Mouse (Mus musculus) fibroblast of lung, adult 2 months (primary cell): ENCODE results near the gene Faf2.
"Not testable (repeated sequence)": the region's sequence is repeated elsewhere in the genome, so short reads cannot be mapped to it uniquely, and the experiment has no call there.

Experiments
- DNase-seq: peaks from one replicate; pipeline ENCODE4 v3.0.0-alpha.2; 2011; ENCODE audit warnings: low read depth

Faf2 gene

DNA sequence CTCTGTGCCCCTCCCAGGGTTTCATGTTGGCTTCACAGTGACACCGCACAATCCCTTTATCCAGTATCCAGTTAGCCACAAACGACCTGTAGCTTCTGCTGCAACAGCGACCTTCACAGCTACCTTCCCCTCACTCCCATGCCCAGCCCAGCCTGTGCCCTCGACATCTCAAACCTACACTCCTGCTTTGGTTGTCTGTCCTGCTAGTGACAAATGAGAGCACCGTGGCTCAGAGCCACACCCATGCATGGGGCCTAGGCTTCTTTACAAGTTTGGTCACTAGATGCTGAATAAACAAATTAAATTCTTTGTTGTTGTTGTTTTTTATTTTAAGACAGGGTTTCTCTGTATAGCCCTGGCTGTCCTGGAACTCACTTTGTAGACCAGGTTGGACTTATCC, 14.4 kb upstream of the Faf2 start:
- DNase-seq = no peak

DNA sequence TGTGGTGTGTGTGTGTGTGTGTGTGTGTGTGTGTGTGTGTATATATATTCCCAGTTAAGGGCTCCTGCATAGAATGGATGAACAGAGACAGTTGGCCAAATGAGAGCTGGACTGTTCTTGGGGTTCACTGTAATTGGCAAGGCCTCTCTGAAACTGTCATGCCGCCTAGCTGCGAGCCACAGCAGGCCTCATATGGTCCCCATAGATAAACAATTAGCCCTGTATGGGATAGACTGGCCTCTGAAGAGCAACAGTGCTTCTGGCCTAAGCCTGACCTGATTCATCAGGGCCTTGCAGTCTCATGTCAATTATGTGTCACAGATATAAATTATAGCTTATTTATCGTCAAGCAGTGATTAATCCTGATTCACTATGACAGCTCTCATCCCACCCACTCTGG, 13.6 kb upstream of the Faf2 start:
- DNase-seq = no peak

DNA sequence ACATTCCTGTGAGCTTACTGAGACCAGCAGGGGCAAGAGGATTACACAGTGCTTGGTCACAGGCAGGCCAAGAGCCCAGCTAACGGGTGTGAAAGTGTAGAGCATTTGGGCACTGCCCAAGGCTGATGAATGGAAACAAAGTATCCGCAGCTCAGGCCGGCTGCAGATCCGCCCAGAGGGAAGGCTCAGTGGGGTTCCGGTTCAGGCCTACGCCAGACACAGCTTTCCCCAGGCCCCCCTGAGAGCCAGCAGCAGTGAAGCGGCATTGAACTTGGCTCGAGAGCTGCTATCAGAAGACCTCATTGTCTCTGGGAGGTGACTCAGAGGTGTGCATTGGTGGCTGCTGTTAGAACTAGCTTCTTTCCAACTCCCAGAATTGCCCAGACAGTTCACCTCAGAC, 12.9 kb upstream of the Faf2 start:
- DNase-seq = peak; percentile 91

DNA sequence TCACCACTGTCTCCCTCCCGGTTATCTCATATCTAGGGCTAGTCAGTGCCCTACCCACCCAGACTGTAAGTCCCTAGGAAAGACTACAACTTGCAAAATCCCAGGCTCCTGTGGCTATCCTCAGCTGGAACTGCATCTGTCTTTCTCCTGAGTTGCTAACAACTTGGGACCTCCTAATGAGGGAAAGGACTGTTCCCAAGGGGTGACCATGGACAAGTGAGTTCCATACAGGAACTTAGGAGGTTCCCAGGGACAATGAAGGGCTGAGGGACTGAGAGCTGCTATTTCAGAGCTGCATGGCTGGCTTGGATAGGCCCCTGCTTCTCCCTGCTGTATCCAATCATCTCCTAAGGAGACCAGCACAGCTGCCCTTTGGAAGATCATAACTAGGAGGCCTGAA, 12.3 kb upstream of the Faf2 start:
- DNase-seq = no peak

DNA sequence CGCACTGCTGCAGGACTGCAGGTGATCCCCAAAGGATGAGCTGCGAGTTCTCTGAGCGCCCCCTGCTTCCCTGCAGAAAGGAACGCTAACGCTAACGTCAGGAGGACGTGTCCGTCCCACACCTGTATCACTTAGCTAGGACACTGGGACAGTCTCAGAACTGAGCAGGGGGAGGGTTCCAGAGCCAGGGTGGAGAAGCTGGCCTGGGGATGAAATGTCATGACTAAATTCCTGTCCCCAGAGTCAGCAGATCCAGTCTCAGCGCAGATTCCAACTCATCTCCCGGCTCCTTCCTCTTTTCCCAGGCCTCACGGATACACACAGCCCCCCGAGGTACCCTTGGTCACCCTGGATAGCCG, 11.0 kb upstream of the Faf2 start:
- no peak for DNase-seq

DNA sequence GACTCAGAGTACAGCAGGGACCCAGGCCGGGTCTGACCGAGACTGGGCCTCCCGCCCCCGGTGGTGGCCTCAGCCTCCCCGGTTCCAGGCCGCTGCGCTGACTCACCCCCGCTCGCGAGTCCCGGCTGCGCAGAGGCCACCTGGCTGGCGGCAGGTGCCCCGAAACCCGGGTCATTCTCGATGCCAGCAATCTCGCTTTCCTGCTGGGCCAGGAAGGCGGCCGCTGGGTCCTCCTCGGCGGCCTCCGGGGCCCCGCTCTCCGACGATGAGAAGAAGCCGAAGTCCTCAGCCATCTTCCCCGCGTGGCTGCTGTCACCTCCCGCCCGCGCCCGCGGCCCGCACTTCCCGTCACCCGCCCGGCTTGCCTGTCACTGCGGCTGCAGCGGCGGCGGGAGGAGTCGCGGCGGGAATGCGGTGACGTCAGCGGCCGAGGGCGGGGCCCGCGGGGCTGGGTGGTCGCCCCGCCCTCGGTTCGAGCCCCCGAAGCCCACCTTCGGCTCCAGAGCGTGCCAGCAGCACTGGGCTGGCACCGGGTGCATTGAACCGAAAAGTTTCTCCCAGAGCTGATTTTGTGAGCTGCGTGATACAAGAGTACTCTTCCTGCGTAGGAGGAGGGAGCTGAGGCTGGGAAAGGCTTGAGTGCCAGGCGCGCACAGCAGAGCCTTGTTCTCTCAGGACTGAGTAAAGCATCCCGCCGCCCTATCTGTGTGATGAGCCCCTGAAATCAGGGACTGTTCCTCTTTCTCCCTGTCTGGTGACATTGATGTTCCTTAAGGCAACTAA, 10.4 kb upstream of the Faf2 start, which contains the start of gene Cltb:
Cltb (minus strand) TSS at position 373 of the 783 bp plus-strand sequence.
- DNase-seq = no peak

DNA sequence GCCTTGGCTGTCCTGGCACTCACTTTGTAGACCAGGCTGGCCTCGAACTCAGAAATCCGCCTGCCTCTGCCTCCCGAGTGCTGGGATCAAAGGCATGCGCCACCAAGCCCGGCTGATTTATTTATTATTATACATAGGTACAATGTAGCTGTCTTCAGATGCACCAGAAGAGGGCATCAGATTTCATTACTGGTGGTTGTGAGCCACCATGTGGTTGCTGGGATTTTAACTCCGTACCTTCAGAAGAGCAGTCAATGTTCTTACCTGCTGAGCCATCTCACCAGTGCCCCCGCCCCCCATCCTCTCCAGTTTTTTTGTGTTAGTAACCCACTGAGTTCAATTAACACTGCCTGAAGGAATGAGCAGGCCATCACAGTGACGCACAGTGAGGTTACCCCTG, 8.4 kb upstream of the Faf2 start:
- DNase-seq = not testable (repeated sequence)

DNA sequence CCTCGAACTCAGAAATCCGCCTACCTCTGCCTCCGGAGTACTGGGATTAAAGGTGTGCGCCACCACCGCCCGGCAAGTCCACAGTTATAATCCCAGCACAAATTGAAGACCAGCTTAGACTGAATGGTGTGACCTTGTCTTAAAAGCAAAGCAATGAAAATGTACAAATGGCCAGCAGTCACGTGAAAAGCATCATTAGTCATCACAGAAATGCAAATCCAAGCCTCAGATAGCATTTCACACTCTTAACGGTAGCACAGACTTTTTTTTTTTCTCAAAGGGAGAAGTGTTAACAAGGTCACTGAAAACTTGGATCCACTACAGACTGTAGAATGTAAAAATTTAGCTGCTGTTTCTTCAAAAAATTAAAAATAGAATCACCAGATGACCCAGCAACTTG, 5.3 kb upstream of the Faf2 start:
- no peak for DNase-seq

DNA sequence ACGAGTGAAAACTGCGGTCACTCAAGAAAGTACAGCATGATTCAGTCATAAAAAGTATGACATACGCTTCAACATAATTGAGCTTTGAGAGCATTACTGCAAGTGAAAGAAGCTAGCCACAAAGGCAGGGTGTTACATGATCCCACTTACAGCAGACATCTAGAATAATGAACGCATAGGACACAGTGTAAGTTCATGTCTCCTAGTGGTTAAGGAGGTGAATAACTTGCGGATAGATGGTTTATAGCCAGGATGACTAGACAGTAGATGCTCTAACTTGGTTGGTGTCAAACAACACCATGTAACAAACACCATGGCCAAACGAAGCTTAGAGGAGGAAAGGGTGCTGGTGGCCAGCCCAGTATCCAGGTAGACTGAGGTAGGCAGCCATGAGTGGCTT, 4.6 kb upstream of the Faf2 start:
- DNase-seq = no peak

DNA sequence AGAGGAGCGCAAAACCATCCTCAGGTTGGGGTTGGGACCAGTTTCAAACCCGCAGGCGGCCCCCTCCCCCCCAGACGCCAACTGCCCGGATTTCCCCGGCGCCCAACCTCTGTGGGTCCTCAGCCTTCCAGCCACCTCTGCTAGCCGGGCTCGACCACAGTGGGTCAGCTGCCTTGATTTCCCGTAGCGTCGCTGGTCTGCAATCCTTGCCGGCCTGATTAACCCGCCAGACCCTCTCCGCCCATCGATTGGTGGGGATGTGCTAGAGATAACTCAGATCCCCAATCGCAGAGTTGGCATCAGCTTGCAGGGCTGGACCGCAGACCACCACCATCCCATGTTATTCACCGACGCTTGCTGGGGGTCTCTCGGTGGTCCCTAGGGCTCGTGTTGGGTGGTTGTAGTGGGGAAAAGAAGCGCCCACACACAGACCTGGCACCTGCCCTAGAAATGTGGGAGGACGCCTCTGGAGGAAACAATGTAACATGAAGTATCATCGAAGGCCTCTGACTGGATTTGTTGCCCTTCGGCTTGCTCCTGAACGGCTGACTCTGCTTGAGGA, 457 bp downstream of the Faf2 start:
- DNase-seq = no peak

DNA sequence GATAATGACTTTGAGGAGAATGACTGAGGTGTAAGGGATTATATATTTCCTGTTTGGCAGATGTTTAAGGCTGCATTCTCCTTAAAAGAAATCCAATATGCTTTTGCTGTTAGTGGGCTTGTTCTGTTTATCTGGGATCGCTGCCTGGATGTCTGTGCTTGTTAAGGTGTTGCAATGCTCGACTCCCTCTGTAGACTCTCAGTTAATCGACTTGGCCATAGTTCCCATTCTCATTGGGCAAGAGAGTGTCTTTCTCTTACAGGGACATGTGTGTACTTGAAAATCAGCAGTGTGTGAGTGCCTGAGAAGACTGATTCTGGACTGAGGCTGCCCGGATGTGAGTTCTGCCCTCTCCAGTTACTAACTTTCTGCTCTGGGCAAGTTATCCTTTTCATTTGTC, 7.5 kb downstream of the Faf2 start:
- DNase-seq = peak; percentile 91

DNA sequence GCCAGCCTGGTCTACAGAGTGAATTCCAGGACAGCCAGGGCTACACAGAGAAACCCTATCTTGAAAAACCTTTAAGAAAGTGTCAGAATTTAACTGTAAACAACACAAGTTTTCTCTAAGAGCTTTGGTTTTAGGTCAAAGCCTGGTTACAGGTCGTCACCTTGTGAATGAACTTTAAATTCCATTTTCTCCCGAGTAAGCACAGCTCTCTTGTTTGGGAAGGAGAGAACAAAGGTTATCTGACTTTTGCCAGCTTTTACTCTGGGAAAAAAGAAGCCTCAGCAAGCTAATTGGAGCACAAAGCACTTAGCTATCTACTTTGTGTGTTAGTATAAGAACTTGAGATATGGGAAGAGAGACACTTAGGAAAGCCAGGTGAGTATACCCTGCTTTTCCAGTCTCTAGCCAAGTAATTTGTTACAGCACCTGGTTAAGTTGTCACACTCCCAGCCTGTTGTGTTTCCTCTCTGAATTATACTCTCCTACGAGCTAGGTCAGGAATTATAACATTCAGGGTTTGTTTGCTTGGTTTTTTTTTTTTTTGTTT, 11.2 kb downstream of the Faf2 start:
- no peak for DNase-seq

DNA sequence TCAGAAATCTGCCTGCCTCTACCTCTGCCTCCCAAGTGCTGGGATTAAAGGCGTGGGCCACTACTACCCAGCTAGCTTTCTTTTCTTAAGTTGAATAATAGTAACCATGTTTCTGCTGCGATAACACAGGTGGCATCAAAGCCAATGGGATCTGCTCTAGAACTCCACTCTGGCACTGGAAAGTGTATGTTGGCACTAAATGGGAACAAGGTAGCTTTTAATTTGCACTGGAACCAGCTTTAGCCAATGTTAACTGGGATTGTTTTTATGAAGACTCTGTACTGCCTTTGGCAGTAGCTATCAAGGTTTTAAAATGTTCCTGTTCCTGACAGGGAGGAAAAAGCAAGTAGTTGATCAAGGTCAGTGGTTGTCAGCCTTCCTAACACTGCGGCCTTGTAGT, 13.4 kb downstream of the Faf2 start:
- no peak for DNase-seq

DNA sequence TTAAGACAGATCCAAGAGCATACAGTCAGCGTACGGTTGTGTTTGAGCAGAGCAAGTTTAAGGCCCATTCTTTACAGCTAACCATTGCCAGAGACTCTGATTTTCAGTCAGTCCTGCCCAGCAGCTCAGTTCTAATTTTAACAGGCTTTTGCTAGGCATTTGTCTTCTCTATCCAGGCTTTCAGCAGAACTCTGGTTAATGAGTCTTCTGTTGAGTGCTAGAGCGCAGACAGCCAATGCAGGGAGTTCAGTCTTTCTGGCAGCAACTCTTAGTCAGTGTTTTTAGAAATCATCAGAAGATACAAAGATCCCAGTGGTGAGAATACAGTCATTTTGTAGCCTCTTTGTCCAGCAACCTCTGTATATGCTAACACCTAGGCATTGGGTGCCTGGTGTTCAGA, 28.9 kb downstream of the Faf2 start:
- DNase-seq = no peak

DNA sequence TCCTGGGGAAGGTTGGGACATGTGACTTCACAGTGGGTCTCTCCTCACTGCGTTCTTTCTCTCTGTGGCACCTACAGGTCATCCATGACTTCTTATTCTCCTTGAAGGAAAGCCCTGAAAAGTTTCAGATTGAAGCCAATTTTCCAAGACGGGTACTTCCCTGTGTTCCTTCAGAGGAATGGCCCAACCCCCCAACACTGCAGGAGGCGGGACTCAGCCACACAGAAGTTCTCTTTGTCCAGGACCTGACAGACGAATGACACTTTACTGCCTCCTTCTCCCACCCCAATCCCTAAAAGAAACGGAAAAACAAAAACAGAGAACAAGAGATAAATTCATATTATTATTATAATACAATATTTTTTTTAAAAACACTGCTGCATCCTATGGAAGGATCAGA, 39.3 kb downstream of the Faf2 start:
- no peak for DNase-seq

DNA sequence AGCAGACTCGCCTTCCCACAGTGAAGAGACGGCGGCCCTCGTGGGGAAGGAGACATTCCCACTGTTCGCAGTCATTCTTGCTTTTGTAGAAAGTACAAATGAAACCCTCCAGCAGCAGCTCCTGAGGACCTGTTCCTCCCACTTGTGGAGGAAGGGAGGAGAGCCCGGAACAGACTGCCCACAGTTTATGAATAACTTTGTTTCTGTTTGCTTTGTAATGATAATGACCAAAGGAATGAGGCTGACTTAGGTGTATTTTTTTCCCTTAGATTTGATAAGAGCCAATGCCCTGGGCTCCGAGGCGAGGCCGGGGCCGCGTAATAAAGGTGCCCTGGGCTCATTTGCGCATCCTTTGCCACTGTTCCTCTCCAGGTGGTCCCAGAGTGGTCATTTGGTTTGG, 39.8 kb downstream of the Faf2 start:
- no peak for DNase-seq

DNA sequence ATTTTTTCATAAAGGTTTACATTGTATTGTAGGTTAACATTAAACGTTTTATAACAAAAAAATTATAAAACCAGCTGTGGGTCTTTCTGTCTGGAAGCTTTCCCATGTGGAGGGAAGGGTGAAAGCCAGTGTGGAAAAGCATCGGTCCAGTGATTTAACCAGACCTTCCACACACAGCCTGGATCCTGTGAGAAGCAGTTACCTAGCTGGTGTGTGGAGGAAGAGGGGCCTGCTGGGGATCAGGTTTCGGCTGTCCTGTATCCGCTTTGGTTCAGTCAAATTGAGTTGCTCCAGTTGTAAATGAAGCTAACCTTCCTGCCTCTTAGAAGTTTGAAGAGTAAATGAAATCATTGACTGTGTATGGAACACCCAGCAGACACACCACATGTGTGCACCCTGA, 42.4 kb downstream of the Faf2 start:
- DNase-seq = no peak

DNA sequence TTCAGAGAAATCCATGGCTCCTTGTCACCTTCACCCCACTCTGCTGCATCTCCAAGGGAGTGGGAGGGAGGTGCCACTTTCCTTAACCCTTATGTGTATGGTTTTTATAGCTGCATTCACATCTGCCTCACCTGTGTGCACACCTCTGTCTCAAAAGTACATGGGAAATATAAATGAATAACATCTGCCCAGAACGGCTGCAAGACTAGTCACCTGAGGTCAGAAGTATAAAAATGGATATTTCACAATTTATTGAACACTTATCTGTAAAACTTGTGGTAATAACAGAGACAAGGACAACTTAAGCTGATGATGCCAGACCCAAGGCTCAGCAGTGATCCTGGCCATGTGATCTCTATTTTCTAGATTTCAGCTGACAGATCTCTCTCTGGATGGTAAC, 42.9 kb downstream of the Faf2 start:
- no peak for DNase-seq

DNA sequence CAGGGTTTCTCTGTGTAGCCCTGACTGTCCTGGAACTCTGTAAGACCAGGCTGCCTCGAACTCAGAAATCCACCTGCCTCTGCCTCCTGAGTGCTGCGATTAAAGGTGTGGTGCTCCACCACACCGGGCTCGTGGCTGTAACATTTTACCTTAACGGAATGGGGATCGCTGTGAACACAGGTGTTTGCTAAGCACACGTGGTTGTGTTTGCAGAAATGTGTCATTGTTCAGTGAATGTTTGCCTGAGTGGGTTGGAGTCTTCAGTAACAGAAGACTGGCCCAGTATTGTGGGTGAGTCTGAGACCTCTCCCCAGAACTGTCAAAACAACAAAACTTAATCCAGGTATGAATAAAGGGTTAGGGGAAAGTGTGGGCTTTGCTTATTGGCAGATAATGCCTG, 43.5 kb downstream of the Faf2 start:
- DNase-seq = no peak

DNA sequence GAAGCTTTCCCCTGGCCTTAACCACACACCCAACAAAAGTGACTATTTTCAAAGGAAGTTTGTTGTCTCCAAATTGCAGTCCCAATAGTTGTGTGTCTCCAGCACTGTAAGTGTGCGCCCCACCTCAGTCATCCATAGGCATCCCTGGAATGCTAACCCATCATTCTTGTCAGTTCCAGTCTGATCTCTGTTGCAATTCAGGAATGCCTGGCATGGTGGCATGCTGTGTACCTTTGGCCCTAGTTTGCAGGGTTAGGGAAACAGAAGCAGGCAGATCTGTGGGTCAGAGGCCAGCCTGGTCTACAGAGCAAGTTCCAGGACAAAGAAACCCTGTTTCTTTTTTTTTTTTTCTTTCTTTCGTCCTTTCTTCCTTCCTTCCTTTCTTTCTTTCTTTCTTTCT, 48.9 kb downstream of the Faf2 start:
- DNase-seq = no peak

DNA sequence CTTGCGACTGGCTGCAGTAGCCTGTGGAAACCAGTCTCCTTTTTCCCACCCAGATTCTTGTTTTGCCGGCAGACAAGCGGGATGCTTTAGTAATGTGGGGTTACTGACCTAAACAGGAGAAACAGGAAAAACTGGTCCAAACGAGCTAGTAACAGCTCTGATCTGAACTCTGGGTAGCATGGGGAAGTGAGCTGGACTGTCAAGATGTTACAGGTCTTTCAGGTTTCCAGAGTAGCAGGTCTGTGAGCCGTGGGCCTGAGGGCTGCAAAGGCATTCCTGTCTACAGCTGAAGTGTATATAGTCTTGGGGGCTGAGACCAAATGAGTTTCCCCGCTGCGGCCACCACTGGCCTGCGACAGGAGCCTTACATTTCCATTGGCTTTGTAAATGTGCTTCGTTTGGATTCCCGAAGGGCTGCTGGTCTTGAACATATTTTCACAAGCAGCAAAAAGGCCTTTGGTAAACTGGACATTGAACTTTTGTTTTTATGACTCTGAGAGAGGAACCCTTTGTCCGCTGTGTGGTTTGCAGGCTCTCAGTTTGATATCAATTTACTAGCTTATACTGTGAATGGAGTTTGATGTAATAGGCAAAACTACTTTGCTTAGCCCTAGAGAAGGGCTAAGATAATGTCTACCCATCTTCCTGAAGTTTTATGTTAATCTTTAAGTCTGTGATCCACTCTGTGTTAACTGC, 54.5 kb downstream of the Faf2 start:
- DNase-seq = no peak

DNA sequence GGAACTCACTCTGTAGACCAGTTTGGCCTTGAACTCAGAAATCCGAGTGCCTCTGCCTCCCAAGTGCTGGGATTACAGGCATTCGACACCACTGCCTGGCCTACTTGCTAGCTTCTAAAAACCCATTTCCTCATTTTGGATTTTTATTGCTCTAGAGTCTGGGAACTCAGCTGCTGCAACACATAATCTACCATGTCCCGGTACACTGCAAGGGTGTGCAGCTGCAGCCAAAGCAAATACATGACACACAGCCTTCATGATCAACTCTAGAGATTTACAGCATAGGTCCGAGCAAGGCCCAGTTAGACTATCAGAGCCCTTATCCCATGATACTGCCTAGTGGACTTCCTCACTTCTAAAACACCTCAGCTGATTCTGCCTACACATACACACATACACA, 56.7 kb downstream of the Faf2 start:
- DNase-seq = no peak

DNA sequence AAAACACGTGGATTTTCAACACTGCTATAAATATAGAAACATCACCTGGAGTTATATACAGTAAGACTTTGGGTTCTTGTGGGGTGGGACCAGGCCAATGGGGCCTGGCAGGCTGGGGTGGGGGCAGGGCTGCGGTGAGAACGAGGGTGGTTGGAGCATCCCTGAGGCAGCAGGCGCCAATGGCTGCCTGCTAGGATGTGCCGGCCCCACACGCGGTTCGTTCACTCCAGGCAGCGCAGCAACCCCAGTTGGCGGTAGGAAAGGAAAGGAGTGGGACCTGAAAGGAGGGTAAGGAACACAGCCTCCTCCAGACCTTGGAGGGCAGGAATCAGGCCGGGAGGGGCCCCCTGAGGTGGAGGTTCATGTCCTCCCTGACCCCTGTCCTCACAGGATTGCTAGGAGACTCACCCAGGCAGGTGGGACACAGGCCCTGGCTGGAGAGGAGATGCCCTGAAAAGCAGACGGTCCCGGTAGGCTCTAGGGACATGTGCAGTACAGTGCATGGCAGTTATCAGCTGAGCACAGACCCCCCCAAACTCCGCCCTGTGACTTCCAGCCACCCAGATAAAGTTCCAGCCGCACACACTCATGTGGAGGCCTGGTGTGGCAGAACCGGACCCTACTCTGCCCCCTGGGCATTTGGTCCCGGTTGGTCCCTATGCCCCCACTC, 58.7 kb downstream of the Faf2 start:
- no peak for DNase-seq
